Mouse (Mus musculus): ENCODE data around the gene Six3.

Gene Six3

GRCm38 (mm10) chr17:85613266-85613860 lies at the start of gene Six3:
TSS of gene Six3 (plus strand) at chr17:85613608.
- no peak for DNase-seq

DNA sequence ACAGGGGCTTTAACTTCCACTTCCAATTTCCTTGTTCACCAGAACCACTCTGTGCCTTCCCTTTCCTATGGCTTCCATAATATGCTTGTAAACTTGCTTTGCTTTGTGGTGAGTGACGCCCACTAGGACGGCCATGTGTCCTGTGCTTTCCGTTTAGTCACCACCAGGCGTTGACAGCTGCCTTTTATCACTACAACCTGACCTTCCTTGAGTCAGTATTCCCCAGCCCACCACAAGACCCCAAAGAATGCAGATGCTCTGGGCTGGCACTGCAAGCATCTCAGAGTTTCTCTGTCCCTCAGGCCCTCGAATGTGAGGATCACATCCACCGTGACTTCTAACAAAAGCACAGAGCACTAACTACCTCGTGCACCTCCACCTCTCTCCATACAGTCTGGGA lies 49.3 kb upstream of the Six3 start:
- no peak for DNase-seq

- DNase-seq, result no peak
Measured at GRCm38 (mm10) chr17:85574023-85574422, 39.4 kb upstream of the Six3 start.

- no peak for DNase-seq
Measured at GRCm38 (mm10) chr17:85578290-85578689, 35.1 kb upstream of the Six3 start.

GRCm38 (mm10) chr17:85579350-85579749 lies 34.1 kb upstream of the Six3 start:
- no peak for DNase-seq

GRCm38 (mm10) chr17:85580221-85580620 lies 33.2 kb upstream of the Six3 start:
- DNase-seq, result no peak

DNA sequence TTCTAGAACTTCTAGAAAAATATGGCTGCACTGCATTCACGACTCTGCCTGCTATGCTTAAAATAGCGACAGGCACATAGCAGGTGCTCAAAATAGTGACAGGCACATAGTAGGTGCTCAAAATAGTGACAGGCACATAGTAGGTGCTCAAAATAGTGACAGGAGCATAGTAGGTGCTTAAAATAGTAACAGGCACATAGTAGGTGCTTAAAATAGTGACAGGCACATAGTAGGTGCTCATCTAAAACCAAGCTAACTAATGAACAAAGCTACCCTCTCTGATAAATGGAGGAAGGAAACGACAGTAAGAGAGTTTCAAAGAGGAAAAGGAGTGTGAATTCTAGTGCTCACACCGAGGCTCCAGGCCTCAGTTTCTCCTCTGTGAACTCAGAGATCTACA lies 29.2 kb upstream of the Six3 start:
- DNase-seq, result no peak

DNA sequence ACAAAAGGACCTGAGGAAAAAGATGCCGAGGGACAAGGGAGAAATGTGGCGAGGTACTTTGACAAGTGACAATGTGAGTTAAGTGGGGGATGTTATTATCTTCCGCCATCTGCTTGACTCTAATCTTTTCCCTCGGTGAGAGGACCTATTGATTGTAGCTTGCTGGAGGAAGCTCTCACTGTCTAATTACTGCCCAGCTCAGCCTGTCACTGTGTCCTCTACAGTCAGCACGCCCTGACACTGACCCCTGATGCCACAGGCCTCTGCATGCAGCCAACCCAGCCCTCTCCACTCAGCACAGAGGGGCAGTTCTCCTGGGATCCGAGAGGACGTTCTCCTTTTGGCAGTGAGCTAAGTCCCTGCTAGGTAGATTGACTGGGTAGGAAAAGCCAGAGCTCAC lies 28.8 kb upstream of the Six3 start:
- no peak for DNase-seq

GRCm38 (mm10) chr17:85585779-85586178 lies 27.6 kb upstream of the Six3 start:
- no peak for DNase-seq

DNA sequence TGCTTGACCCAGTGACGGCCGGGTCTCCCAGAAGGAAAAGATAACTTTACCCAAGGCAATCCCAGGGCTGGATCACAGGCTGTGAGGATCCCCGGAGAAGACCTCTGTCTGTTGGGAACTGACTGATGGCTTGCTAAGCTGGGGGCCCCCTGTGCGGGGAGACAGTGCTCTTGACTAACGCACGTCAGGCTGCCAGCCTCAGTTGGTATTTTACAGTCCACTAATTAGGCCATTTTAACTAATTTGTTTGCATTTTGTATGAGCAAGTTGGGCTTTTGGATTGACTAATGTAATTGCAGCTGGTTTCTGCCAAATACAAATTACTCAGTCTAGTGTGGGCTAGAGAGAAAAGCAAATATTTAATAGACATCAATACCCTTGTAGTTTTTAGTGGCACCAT lies 21.4 kb upstream of the Six3 start:
- DNase-seq, result no peak

DNA sequence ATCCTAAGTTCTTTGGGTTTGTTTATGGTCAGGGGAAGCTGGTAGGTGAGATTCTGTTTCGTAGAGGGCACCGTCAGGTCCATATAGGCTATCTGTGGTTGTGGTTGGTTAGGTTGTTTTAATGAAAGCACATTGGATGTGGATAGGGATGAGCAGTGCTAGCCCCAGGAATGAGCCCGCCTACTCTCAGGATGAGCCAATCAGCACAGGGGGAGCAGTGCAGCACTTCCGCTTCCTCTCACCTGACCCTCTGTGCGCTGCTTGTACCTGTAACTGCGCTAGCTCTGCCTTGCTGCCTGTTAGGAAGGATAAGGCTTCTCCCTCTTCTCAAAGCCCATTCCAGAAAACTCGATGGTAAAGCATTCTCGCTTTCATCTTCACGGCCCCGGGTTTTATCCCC lies 17.6 kb upstream of the Six3 start:
- no peak for DNase-seq

DNA sequence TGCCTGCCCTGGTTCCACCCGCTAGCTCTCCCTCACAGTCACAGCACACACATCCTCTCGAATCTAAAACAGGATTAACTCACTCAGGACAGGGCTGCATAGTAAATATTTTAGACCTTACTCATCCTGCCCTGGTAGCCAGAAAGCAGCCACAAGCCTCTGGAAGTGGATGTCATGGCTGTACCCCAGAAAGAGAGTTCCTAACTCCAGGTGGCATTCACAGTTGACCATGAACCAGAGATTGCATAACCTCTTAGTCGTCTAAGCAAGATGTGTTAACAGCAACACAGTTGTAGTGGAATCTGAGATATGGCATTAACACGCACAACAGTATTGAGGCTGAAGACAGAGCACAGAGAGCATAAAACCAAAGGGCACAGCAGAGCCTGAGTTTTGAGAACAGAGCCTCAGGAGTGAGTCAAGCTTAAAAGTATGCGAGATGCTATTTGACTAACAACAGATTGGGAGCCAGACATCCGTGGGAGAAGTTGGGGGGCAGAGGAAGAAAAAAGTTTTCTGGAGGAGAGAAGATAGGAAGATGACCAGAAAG lies 17.0 kb upstream of the Six3 start:
- DNase-seq, result no peak

DNA sequence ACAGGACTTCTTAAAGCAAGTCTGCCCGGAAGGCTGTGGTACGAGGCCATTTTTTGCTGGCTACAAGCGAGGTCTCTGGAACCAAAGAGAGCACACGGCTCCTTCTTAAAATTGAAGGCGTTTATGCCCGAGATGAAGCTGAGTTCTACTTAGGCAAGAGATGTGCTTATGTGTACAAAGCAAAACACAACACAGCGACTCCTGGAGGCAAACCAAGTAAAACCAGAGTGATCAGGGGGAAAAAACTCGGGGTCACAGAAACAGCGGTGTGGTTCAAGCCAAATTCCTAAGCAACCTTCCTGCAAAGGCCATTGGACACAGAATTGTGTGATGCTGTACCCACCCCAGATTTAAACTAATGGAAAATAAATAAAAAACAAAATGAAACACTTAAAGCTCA lies 13.9 kb upstream of the Six3 start:
- no peak for DNase-seq

- DNase-seq, result no peak
Measured at GRCm38 (mm10) chr17:85606463-85606862, 6.9 kb upstream of the Six3 start.

GRCm38 (mm10) chr17:85607556-85608365 lies 5.6 kb upstream of the Six3 start:
- no peak for DNase-seq

GRCm38 (mm10) chr17:85608366-85609093 lies 4.9 kb upstream of the Six3 start:
- no peak for DNase-seq

DNA sequence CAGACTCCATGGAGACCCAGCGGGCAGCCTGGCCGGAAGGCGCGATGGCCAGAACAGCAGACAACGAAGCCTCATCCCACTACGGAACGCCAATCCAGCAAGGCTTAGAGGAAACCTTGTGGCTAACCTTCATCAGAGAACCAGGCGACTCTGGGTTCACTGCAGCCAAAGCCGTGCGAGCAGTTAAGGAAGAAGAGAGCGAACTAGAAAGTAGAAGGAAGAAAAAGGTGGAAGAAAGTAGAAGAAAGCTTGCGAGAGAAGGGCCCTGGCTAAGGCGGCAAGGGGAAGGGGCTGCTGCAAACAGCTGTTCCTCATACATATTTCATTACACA lies 4.3 kb upstream of the Six3 start:
- no peak for DNase-seq

DNA sequence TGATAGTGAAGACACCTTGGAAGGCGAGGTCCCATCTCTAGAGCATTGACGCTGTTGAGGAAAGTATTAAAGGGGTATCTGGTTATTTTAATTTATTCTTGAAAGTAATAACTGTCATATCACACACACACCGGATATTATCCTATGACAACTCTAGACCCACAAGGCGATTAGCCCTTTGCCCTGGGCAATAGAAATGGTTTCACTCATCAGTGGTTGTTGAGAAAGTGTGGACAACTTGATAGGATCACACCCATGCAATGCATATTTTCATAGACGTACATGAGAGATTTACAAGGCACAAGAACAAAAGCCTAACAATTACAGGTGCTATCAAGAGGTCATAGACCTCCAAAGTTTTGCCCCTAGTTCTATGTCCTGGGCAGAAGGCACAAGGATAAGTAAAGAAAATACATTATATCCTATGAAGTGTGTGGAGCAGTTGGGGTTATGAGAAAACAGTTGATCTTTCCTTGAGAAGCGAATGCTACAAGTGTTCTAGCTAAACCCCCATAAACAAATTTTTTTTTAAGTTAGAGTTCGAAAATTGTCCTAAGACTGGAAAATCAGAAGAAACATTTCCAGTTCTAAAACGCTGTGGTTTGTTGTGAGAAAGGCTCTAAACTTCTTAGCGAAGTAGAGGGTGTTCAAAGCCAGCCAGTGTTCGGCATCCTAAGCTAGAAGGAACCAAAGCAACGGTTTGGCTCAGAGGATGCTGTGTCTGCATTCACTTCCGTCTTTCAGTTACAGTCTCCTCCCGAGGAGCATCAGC lies 3.6 kb upstream of the Six3 start:
- DNase-seq, result no peak

- no peak for DNase-seq
Measured at GRCm38 (mm10) chr17:85610393-85611115, 2.9 kb upstream of the Six3 start.

- no peak for DNase-seq
Measured at GRCm38 (mm10) chr17:85611521-85612515, 1.6 kb upstream of the Six3 start.

Data from layer of hippocampus, adult 9-11 months (tissue).